In the genomic region with DNA sequence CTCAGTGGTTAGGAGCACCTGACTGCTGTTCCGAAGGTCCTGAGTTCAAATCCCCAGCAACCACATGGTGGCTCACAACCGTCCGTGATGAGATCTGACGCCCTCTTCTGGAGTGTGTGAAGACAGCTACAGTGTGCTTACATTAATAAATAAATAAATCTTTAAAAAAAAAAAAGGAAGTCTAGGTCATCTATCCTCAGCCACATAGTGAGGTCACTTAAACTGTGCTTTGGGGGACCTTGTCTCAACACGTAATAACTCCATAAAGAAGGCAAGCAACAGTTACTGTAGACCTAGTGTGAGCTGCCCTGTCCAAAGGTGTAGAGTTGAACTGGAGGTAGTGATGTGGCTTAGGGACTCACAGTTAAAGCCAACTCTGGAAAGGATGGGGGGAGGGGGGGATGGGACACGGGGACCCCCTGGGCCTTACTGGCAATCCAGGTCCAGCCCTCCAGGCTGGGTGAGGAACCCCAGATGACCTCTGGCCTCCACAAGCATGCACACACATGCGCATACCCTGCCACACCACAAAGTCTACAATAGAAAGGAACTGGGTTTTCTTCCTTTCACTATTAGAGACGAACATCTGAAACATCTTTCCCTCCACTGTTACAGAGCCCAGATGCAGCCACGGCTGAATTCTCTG, we compare ENCODE assay signal across 28 mouse cellular contexts. TPM values are rescaled to one million over a fixed set of nuclear protein-coding genes. Genes with fewer than 3 reads are reported as not detected.
A peak's percentile ranks its signal among the peaks of the same experiment; 100 is the strongest.
DNase-seq lines count a peak whose midpoint lies in the region; ATAC-seq and TF ChIP-seq lines count a peak whose summit lies in the region.
"Had no signal": no experiment of that assay in that cellular context is flagged by ENCODE, and none has a peak within 500 bp of the region (broad histone marks: within the 10 kb centered on the region; RNA-seq: fewer than 3 reads in every experiment).

No protein-coding gene starts in this region.

- no peak for TF ChIP-seq POLR2A in MEL (IDR thresholded peaks at IDR 0.05; ENCODE audit: control insufficient read depth in 1 of 2, insufficient read depth in 1 of 2, low read depth in 1 of 2, low read length in 2 of 2, poor library complexity in 1 of 2)

- no peak for ATAC-seq in hindbrain, embryonic 12.5 days (ENCODE audit: low FRiP score)
- ATAC-seq in hindbrain, embryonic 11.5 days (ENCODE audit: low FRiP score), result no peak
- no peak for ATAC-seq in liver, embryonic 14.5 days (ENCODE audit: insufficient read depth)
- ATAC-seq: forebrain, embryonic 13.5 days; midbrain, embryonic 15.5 days had no signal

- H3K4me1 ChIP-seq in hindbrain, embryonic 12.5 days, result no peaks in the 10 kb centered on the region
- no peaks in the 10 kb centered on the region for H3K4me1 ChIP-seq in hindbrain, embryonic 11.5 days (replicated peaks; ENCODE audit: control insufficient read depth, insufficient read depth, low read length)
- no peaks in the 10 kb centered on the region for H3K4me1 ChIP-seq in liver, embryonic 14.5 days (replicated peaks; ENCODE audit: control insufficient read depth in 2 of 2, insufficient read depth in 2 of 2, low read length in 1 of 2)
- H3K4me1 ChIP-seq in MEL (ENCODE audit: control insufficient read depth in 1 of 2, insufficient read depth in 2 of 2, low read length in 2 of 2), result 0 out of 4 replicates have a peak, but pooled peaks cover 0 to 3% of the 10 kb centered on the region in 2 experiments
- H3K4me1 ChIP-seq: embryonic facial prominence, embryonic 15.5 days; forebrain, embryonic 13.5 days; liver, embryonic 13.5 days; midbrain, embryonic 10.5 days; midbrain, embryonic 15.5 days; neural tube, embryonic 15.5 days had no signal

- peak; percentile 25 for TF ChIP-seq CTCF in liver, embryonic 14.5 days (IDR thresholded peaks at IDR 0.05; ENCODE audit: low read depth)
- peak in 1 of 3 experiments; percentile 23; a peak in 1 of 6 replicates for TF ChIP-seq CTCF in MEL (IDR thresholded peaks at IDR 0.05 in 2 of 3, conservative IDR thresholded peaks at IDR 0.05 in 1 of 3; ENCODE audit: control insufficient read depth in 1 of 3, insufficient read depth in 1 of 3, low read depth in 2 of 3, low read length in 3 of 3, poor library complexity in 1 of 3, severe bottlenecking in 1 of 3)

- H3K27me3 ChIP-seq in hindbrain, embryonic 12.5 days, result no peaks in the 10 kb centered on the region
- no peaks in the 10 kb centered on the region for H3K27me3 ChIP-seq in hindbrain, embryonic 11.5 days (ENCODE audit: control insufficient read depth, insufficient read depth, low read length)
- H3K27me3 ChIP-seq in liver, embryonic 14.5 days (ENCODE audit: control insufficient read depth, insufficient read depth, low read length), result no peaks in the 10 kb centered on the region
- no peaks in the 10 kb centered on the region for H3K27me3 ChIP-seq in MEL (ENCODE audit: control insufficient read depth in 1 of 2, insufficient read depth in 2 of 2, low read length in 2 of 2)
- H3K27me3 ChIP-seq: CH12.LX; embryonic facial prominence, embryonic 15.5 days; midbrain, embryonic 15.5 days; neural tube, embryonic 15.5 days had no signal

- TF ChIP-seq RAD21 in MEL (IDR thresholded peaks at IDR 0.05; ENCODE audit: low read depth, low read length), result no peak

- no peaks in the 10 kb centered on the region for H3K9me3 ChIP-seq in hindbrain, embryonic 12.5 days (replicated peaks)
- no peaks in the 10 kb centered on the region for H3K9me3 ChIP-seq in hindbrain, embryonic 11.5 days (ENCODE audit: control insufficient read depth, low read length)
- no peaks in the 10 kb centered on the region for H3K9me3 ChIP-seq in liver, embryonic 14.5 days (ENCODE audit: control insufficient read depth, low read length)
- no peaks in the 10 kb centered on the region for H3K9me3 ChIP-seq in MEL (replicated peaks; ENCODE audit: insufficient read depth, low read length)
- H3K9me3 ChIP-seq: embryonic facial prominence, embryonic 15.5 days; forebrain, embryonic 13.5 days; liver, embryonic 13.5 days; midbrain, embryonic 10.5 days; midbrain, embryonic 15.5 days; neural tube, embryonic 15.5 days had no signal

- DNase-seq in hindbrain, embryonic 11.5 days (ENCODE audit: low spot score), result no peak
- no peak for DNase-seq in liver, embryonic 14.5 days (ENCODE audit: low read depth in 3 of 3, low spot score in 3 of 3)
- no peak for DNase-seq in liver
- DNase-seq in MEL (ENCODE audit: low read depth, low spot score), result peak; percentile 28
- DNase-seq in frontal cortex, postnatal 25 days (ENCODE audit: low spot score in 2 of 2), result no peak
- no peak for DNase-seq in adrenal gland, postnatal 4 days (ENCODE audit: low spot score in 2 of 2)
- DNase-seq: cerebellum, adult 11-12 months; cerebellum, postnatal 10 days; gastrocnemius, postnatal 25 days; heart, adult 18-20 months; kidney, adult 11 months; kidney, postnatal 25 days; liver, embryonic 13.5 days; lung, adult 2 months; lung, postnatal 10 days; retina, postnatal 1 day; right cerebral cortex, postnatal 14 days; thymus, postnatal 4 days had no signal

- TF ChIP-seq EP300 in liver, embryonic 14.5 days (IDR thresholded peaks at IDR 0.05; ENCODE audit: low read depth), result no peak
- no peak for TF ChIP-seq EP300 in MEL (IDR thresholded peaks at IDR 0.05; ENCODE audit: low read depth in 1 of 2, low read length in 2 of 2)

- H3K9ac ChIP-seq in hindbrain, embryonic 12.5 days, result peak overlapping the region; percentile 18; the same call in 1 of the 2 replicates
- H3K9ac ChIP-seq in hindbrain, embryonic 11.5 days (ENCODE audit: low read depth, low read length), result no peak overlapping the region
- no peak overlapping the region for H3K9ac ChIP-seq in liver, embryonic 14.5 days (replicated peaks)
- H3K9ac ChIP-seq in MEL (ENCODE audit: control insufficient read depth, low read depth, low read length, poor library complexity, severe bottlenecking), result no peak overlapping the region
- H3K9ac ChIP-seq: embryonic facial prominence, embryonic 15.5 days; liver, embryonic 13.5 days; midbrain, embryonic 15.5 days; neural tube, embryonic 15.5 days had no signal

- 79% methylated on average over 9 of the region's 9 CpGs for WGBS in hindbrain, embryonic 12.5 days
- 84% methylated on average over 9 of the region's 9 CpGs for WGBS in hindbrain, embryonic 11.5 days
- WGBS in liver, embryonic 14.5 days (ENCODE audit: insufficient replicate concordance), result 62% methylated on average over 9 of the region's 9 CpGs

- H3K27ac ChIP-seq in hindbrain, embryonic 12.5 days, result no peak overlapping the region
- H3K27ac ChIP-seq in hindbrain, embryonic 11.5 days (ENCODE audit: low read depth, low read length), result no peak overlapping the region
- no peak overlapping the region for H3K27ac ChIP-seq in liver, embryonic 14.5 days
- H3K27ac ChIP-seq in MEL (ENCODE audit: control insufficient read depth, low read depth, low read length), result no peak overlapping the region
- H3K27ac ChIP-seq: embryonic facial prominence, embryonic 15.5 days; forebrain, embryonic 13.5 days; layer of hippocampus, adult 2 months; left cerebral cortex, adult 2 months; liver, embryonic 13.5 days; midbrain, embryonic 10.5 days; midbrain, embryonic 15.5 days; neural tube, embryonic 15.5 days had no signal

- no peaks in the 10 kb centered on the region for H3K36me3 ChIP-seq in hindbrain, embryonic 12.5 days
- no peaks in the 10 kb centered on the region for H3K36me3 ChIP-seq in hindbrain, embryonic 11.5 days (ENCODE audit: control insufficient read depth, insufficient read depth, low read length)
- H3K36me3 ChIP-seq in liver, embryonic 14.5 days (replicated peaks; ENCODE audit: control insufficient read depth, insufficient read depth, low read depth), result no peaks in the 10 kb centered on the region
- H3K36me3 ChIP-seq in MEL (ENCODE audit: control insufficient read depth in 1 of 2, insufficient read depth in 2 of 2, low read length in 2 of 2), result no peaks in the 10 kb centered on the region
- H3K36me3 ChIP-seq: embryonic facial prominence, embryonic 15.5 days; liver, embryonic 13.5 days; midbrain, embryonic 10.5 days; midbrain, embryonic 15.5 days; neural tube, embryonic 15.5 days had no signal

- H3K4me2 ChIP-seq in hindbrain, embryonic 12.5 days (replicated peaks), result no peak overlapping the region
- no peak overlapping the region for H3K4me2 ChIP-seq in hindbrain, embryonic 11.5 days (replicated peaks; ENCODE audit: low read depth, low read length)
- H3K4me2 ChIP-seq in liver, embryonic 14.5 days (ENCODE audit: low read depth), result no peak overlapping the region
- H3K4me2 ChIP-seq: embryonic facial prominence, embryonic 15.5 days; forebrain, embryonic 13.5 days; heart, embryonic 11.5 days; liver, embryonic 13.5 days; midbrain, embryonic 15.5 days; neural tube, embryonic 15.5 days had no signal

- no peaks in the 10 kb centered on the region for H3K79me2 ChIP-seq in MEL (ENCODE audit: control insufficient read depth, insufficient read depth, low read length, poor library complexity)

- no peak overlapping the region for H3K4me3 ChIP-seq in hindbrain, embryonic 12.5 days
- H3K4me3 ChIP-seq in hindbrain, embryonic 11.5 days (ENCODE audit: low read depth, low read length), result no peak overlapping the region
- no peak overlapping the region for H3K4me3 ChIP-seq in liver, embryonic 14.5 days (ENCODE audit: insufficient read depth in 1 of 2, low read depth in 2 of 2, low read length in 2 of 2)
- H3K4me3 ChIP-seq in MEL (ENCODE audit: control insufficient read depth in 1 of 2, insufficient read depth in 1 of 2, low read depth in 2 of 2, low read length in 2 of 2), result no peak overlapping the region
- H3K4me3 ChIP-seq: embryonic facial prominence, embryonic 15.5 days; forebrain, embryonic 13.5 days; layer of hippocampus, adult 2 months; left cerebral cortex, adult 2 months; liver, embryonic 13.5 days; midbrain, embryonic 10.5 days; midbrain, embryonic 15.5 days; neural tube, embryonic 15.5 days had no signal

RNA-seq across cellular contexts. Expression of gene Scyl1, which starts 6.3 kb away (rescaled TPM):
- 71.8 and 73.7 TPM in 2 replicates for polyA plus RNA-seq in hindbrain, embryonic 12.5 days (2016; fragmentation: Nextera tagmentation; extraction: Ambion mirVana)
- polyA plus RNA-seq in hindbrain, embryonic 11.5 days (2014; fragmentation: Nextera tagmentation; extraction: Ambion mirVana), result 47.2 and 55.7 TPM in 2 replicates
- polyA plus RNA-seq in liver, embryonic 14.5 days (2012; rRNA removed), result 21.1 and 27.1 TPM in 2 replicates
- polyA plus RNA-seq in liver, embryonic 14.5 days (2014; fragmentation: Nextera tagmentation; extraction: Ambion mirVana), result 15.8 and 18.6 TPM in 2 replicates
- total RNA-seq in MEL (2012; rRNA removed), result 35.5 and 36.0 TPM in 2 replicates
- 10 to 100 TPM in 1 of 2 experiments, not detected in 1; 64.1 TPM for polyA plus RNA-seq in MEL (2012; ENCODE audit: insufficient read depth in 1 of 2, insufficient read length in 2 of 2, low read depth in 1 of 2, low replicate concordance in 2 of 2, missing spikeins in 1 of 2)
- total RNA-seq in adrenal gland, postnatal 4 days (2021), result 100 to 1,000 TPM; 105 to 110 TPM

RNA-seq across cellular contexts. Expression of gene Ltbp3, which starts 36.8 kb away (rescaled TPM):
- 13.8 and 16.6 TPM in 2 replicates for polyA plus RNA-seq in hindbrain, embryonic 12.5 days (2016; fragmentation: Nextera tagmentation; extraction: Ambion mirVana)
- polyA plus RNA-seq in hindbrain, embryonic 11.5 days (2014; fragmentation: Nextera tagmentation; extraction: Ambion mirVana), result 3.5 and 3.8 TPM in 2 replicates
- 1.9 and 2.1 TPM in 2 replicates for polyA plus RNA-seq in liver, embryonic 14.5 days (2012; rRNA removed)
- 0.85 and 1.6 TPM in 2 replicates for polyA plus RNA-seq in liver, embryonic 14.5 days (2014; fragmentation: Nextera tagmentation; extraction: Ambion mirVana)
- total RNA-seq in MEL (2012; rRNA removed), result 0.39 TPM in 1 of 2 replicates, not detected in the other
- polyA plus RNA-seq in MEL (2012; ENCODE audit: insufficient read depth in 1 of 2, insufficient read length in 2 of 2, low read depth in 1 of 2, low replicate concordance in 2 of 2, missing spikeins in 1 of 2), result not detected
- 100 to 1,000 TPM; 277 to 287 TPM for total RNA-seq in adrenal gland, postnatal 4 days (2021)

RNA-seq across cellular contexts. Expression of gene Fam89b, which starts 48.1 kb away (rescaled TPM):
- polyA plus RNA-seq in hindbrain, embryonic 12.5 days (2016; fragmentation: Nextera tagmentation; extraction: Ambion mirVana), result 174 and 177 TPM in 2 replicates
- 165 and 174 TPM in 2 replicates for polyA plus RNA-seq in hindbrain, embryonic 11.5 days (2014; fragmentation: Nextera tagmentation; extraction: Ambion mirVana)
- 44.0 and 50.9 TPM in 2 replicates for polyA plus RNA-seq in liver, embryonic 14.5 days (2012; rRNA removed)
- 40.6 and 41.0 TPM in 2 replicates for polyA plus RNA-seq in liver, embryonic 14.5 days (2014; fragmentation: Nextera tagmentation; extraction: Ambion mirVana)
- total RNA-seq in MEL (2012; rRNA removed), result 29.6 and 35.9 TPM in 2 replicates
- polyA plus RNA-seq in MEL (2012; ENCODE audit: insufficient read depth in 1 of 2, insufficient read length in 2 of 2, low read depth in 1 of 2, low replicate concordance in 2 of 2, missing spikeins in 1 of 2), result 10 to 100 TPM in 1 of 2 experiments, not detected in 1; 60.2 TPM
- total RNA-seq in adrenal gland, postnatal 4 days (2021), result 10 to 100 TPM; 63.5 to 67.5 TPM

RNA-seq across cellular contexts. Expression of gene Ehbp1l1, which starts 51.4 kb away (rescaled TPM):
- 10.8 and 12.1 TPM in 2 replicates for polyA plus RNA-seq in hindbrain, embryonic 12.5 days (2016; fragmentation: Nextera tagmentation; extraction: Ambion mirVana)
- polyA plus RNA-seq in hindbrain, embryonic 11.5 days (2014; fragmentation: Nextera tagmentation; extraction: Ambion mirVana), result 4.4 and 6.2 TPM in 2 replicates
- 70.8 and 95.5 TPM in 2 replicates for polyA plus RNA-seq in liver, embryonic 14.5 days (2012; rRNA removed)
- polyA plus RNA-seq in liver, embryonic 14.5 days (2014; fragmentation: Nextera tagmentation; extraction: Ambion mirVana), result 66.0 and 76.7 TPM in 2 replicates
- total RNA-seq in MEL (2012; rRNA removed), result 60.6 and 63.2 TPM in 2 replicates
- 100 to 1,000 TPM in 1 of 2 experiments, 10 to 100 TPM in 1; 77.3 to 113 TPM for polyA plus RNA-seq in MEL (2012; ENCODE audit: insufficient read depth in 1 of 2, insufficient read length in 2 of 2, low read depth in 1 of 2, low replicate concordance in 2 of 2, missing spikeins in 1 of 2)
- 10 to 100 TPM; 34.9 to 35.6 TPM for total RNA-seq in adrenal gland, postnatal 4 days (2021)
